Mouse (Mus musculus): ENCODE data around the gene Nsl1.

Nsl1 gene

GRCm38 (mm10) chr1:191093578-191093977, 30.8 kb downstream of the Nsl1 start:
- no peak for DNase-seq (ENCODE audit: low read depth)

- DNase-seq (ENCODE audit: low read depth) = no peak
Observed at GRCm38 (mm10) chr1:191095019-191095418, 32.2 kb downstream of the Nsl1 start.

GRCm38 (mm10) chr1:191096871-191097681, 34.3 kb downstream of the Nsl1 start:
- no peak for DNase-seq (ENCODE audit: low read depth)

- no peak for DNase-seq (ENCODE audit: low read depth)
Observed at GRCm38 (mm10) chr1:191097802-191098747, 35.3 kb downstream of the Nsl1 start, which contains the start of gene Batf3. Gene Batf3 (plus strand): TSS chr1:191097847.

GRCm38 (mm10) chr1:191099114-191099513, 36.3 kb downstream of the Nsl1 start:
- no peak for DNase-seq (ENCODE audit: low read depth)

- no peak for DNase-seq (ENCODE audit: low read depth)
Observed at GRCm38 (mm10) chr1:191099772-191100291, 37.0 kb downstream of the Nsl1 start.

GRCm38 (mm10) chr1:191102730-191103370, 40.0 kb downstream of the Nsl1 start:
- no peak for DNase-seq (ENCODE audit: low read depth)

GRCm38 (mm10) chr1:191105246-191105645, 42.4 kb downstream of the Nsl1 start:
- DNase-seq (ENCODE audit: low read depth) = no peak

GRCm38 (mm10) chr1:191107306-191107705, 44.5 kb downstream of the Nsl1 start:
- DNase-seq (ENCODE audit: low read depth) = no peak

- no peak for DNase-seq (ENCODE audit: low read depth)
Observed at GRCm38 (mm10) chr1:191109907-191110306, 47.1 kb downstream of the Nsl1 start.

- DNase-seq (ENCODE audit: low read depth) = no peak
Observed at GRCm38 (mm10) chr1:191111146-191111545, 48.3 kb downstream of the Nsl1 start.

- no peak for DNase-seq (ENCODE audit: low read depth)
Observed at GRCm38 (mm10) chr1:191114868-191115267, 52.1 kb downstream of the Nsl1 start.

GRCm38 (mm10) chr1:191115514-191116238, 52.9 kb downstream of the Nsl1 start:
- DNase-seq (ENCODE audit: low read depth) = no peak

- DNase-seq (ENCODE audit: low read depth) = no peak
Observed at GRCm38 (mm10) chr1:191122744-191123143, 59.9 kb downstream of the Nsl1 start.

GRCm38 (mm10) chr1:191123696-191124095, 60.9 kb downstream of the Nsl1 start:
- no peak for DNase-seq (ENCODE audit: low read depth)

GRCm38 (mm10) chr1:191124288-191124687, 61.5 kb downstream of the Nsl1 start:
- DNase-seq (ENCODE audit: low read depth) = no peak

- no peak for DNase-seq (ENCODE audit: low read depth)
Observed at GRCm38 (mm10) chr1:191125811-191126638, 63.2 kb downstream of the Nsl1 start.

- DNase-seq (ENCODE audit: low read depth) = no peak
Observed at GRCm38 (mm10) chr1:191131692-191132091, 68.9 kb downstream of the Nsl1 start.

- no peak for DNase-seq (ENCODE audit: low read depth)
Observed at GRCm38 (mm10) chr1:191132240-191132639, 69.4 kb downstream of the Nsl1 start.

GRCm38 (mm10) chr1:191132934-191133333, 70.1 kb downstream of the Nsl1 start:
- DNase-seq (ENCODE audit: low read depth) = no peak

All from fibroblast of lung, adult 2 months (primary cell).